Comparison of ENCODE assay signal across 28 mouse cellular contexts in genomic region chr13:99290766-99291165, GRCm38 (mm10).
"Had no signal": no experiment of that assay in that cellular context is flagged by ENCODE, and none has a peak within 500 bp of the region (broad histone marks: within the 10 kb centered on the region; RNA-seq: fewer than 3 reads in every experiment).

No protein-coding gene starts in this region.

- H3K36me3 ChIP-seq: heart, embryonic 12.5 days; heart, embryonic 13.5 days; heart, embryonic 15.5 days; hindbrain, embryonic 10.5 days; hindbrain, embryonic 12.5 days; hindbrain, embryonic 13.5 days; hindbrain, embryonic 15.5 days; intestine, embryonic 15.5 days; kidney, embryonic 15.5 days had no signal

- H3K27ac ChIP-seq: heart, embryonic 13.5 days; heart, embryonic 15.5 days; hindbrain, embryonic 10.5 days; hindbrain, embryonic 12.5 days; hindbrain, embryonic 13.5 days; hindbrain, embryonic 14.5 days; hindbrain, embryonic 15.5 days; hindbrain, postnatal 0 days; intestine, embryonic 15.5 days; kidney, embryonic 15.5 days; kidney, postnatal 0 days; layer of hippocampus, adult 2 months; left cerebral cortex, adult 2 months had no signal

- H3K4me1 ChIP-seq: heart, embryonic 12.5 days; heart, embryonic 13.5 days; heart, embryonic 15.5 days; hindbrain, embryonic 10.5 days; hindbrain, embryonic 12.5 days; hindbrain, embryonic 13.5 days; hindbrain, embryonic 15.5 days; intestine, embryonic 15.5 days; kidney, embryonic 15.5 days had no signal

- H3K27me3 ChIP-seq: heart, embryonic 12.5 days; heart, embryonic 13.5 days; heart, embryonic 15.5 days; hindbrain, embryonic 12.5 days; hindbrain, embryonic 13.5 days; hindbrain, embryonic 15.5 days; intestine, embryonic 15.5 days; kidney, embryonic 15.5 days had no signal

- DNase-seq: heart, postnatal 36 days; heart, postnatal 4 days; kidney, adult 11 months; kidney, adult 18-20 months; kidney, adult 2 months; kidney, adult 8-10 months; kidney, adult 9 months; kidney, postnatal 10 days; kidney, postnatal 14 days; kidney, postnatal 25 days; kidney, postnatal 36 days; kidney, postnatal 4 days; layer of hippocampus, adult 9-11 months; layer of hippocampus, postnatal 36 days had no signal

- H3K4me3 ChIP-seq: heart, embryonic 12.5 days; heart, embryonic 13.5 days; heart, embryonic 15.5 days; hindbrain, embryonic 10.5 days; hindbrain, embryonic 12.5 days; hindbrain, embryonic 13.5 days; hindbrain, embryonic 15.5 days; intestine, embryonic 15.5 days; kidney, embryonic 15.5 days; layer of hippocampus, adult 2 months; left cerebral cortex, adult 2 months had no signal

- H3K9me3 ChIP-seq: heart, embryonic 15.5 days; hindbrain, embryonic 12.5 days; hindbrain, embryonic 13.5 days; hindbrain, embryonic 15.5 days; intestine, embryonic 15.5 days; kidney, embryonic 15.5 days had no signal
